ENCODE assay signal across 12 mouse cellular contexts in the genomic region with DNA sequence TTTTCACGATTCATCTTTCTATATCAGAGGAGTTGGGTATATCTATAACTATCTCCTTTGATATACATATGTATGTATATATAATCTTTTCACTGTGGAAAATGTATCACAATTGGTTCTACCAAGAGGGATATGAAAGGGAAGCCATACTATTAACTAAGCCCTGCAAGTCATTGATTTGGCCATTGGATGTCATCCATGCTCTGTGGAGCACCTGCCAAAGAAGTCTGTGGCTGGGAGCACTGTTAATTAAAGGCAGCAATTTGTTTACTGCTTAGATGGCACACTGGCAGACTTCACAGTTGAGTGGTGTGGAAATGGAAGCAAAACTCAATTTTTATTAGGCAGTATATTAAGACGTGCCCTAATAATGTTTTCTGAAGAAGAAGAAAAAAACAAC.
"Had no signal": no experiment of that assay in that cellular context is flagged by ENCODE, and none has a peak within 500 bp of the region (broad histone marks: within the 10 kb centered on the region; RNA-seq: fewer than 3 reads in every experiment).

No protein-coding gene starts in this region.

- DNase-seq: kidney, adult 18-20 months; kidney, postnatal 4 days; right cerebral cortex, adult 18-20 months; right cerebral cortex, postnatal 25 days; thymus, postnatal 36 days had no signal

- H3K9ac ChIP-seq: limb, embryonic 12.5 days; midbrain, embryonic 12.5 days; neural tube, embryonic 15.5 days had no signal

- H3K4me3 ChIP-seq: left cerebral cortex, adult 2 months; limb, embryonic 12.5 days; midbrain, embryonic 12.5 days; myocyte; neural tube, embryonic 15.5 days had no signal

- H3K36me3 ChIP-seq: limb, embryonic 12.5 days; midbrain, embryonic 12.5 days; neural tube, embryonic 15.5 days had no signal

- H3K4me1 ChIP-seq: limb, embryonic 12.5 days; midbrain, embryonic 12.5 days; neural tube, embryonic 15.5 days had no signal

- H3K27ac ChIP-seq: kidney, postnatal 0 days; left cerebral cortex, adult 2 months; limb, embryonic 12.5 days; midbrain, embryonic 12.5 days; neural tube, embryonic 15.5 days had no signal

- H3K27me3 ChIP-seq: limb, embryonic 12.5 days; midbrain, embryonic 12.5 days; neural tube, embryonic 15.5 days had no signal

- H3K4me2 ChIP-seq: limb, embryonic 12.5 days; liver, embryonic 11.5 days; midbrain, embryonic 12.5 days; neural tube, embryonic 15.5 days had no signal

- H3K9me3 ChIP-seq: limb, embryonic 12.5 days; midbrain, embryonic 12.5 days; neural tube, embryonic 15.5 days had no signal
